Mouse (Mus musculus) G1E (cell line): Measurements from ENCODE around the gene Gusb. TPM values are rescaled to one million over a fixed set of nuclear protein-coding genes. Genes with fewer than 3 reads are reported as not detected.

Experiments
- ATAC-seq: 2 replicates; pipeline ENCODE4 v1.8.0; 2016; ENCODE audit warnings: mild to moderate bottlenecking; ENCODE audit not compliant: insufficient number of reproducible peaks, poor library complexity, low FRiP score, severe bottlenecking; ENCODE audit errors: extremely low read depth
- DNase-seq: peaks from one replicate; pipeline ENCODE4 v3.0.0; 2012; ENCODE audit warnings: low spot score
- H3K27me3 ChIP-seq: 2 replicates; pipeline ENCODE4 v1.6.1; 2012; ENCODE audit warnings: mild to moderate bottlenecking, low read length, inconsistent platforms; ENCODE audit not compliant: insufficient read depth
- H3K36me3 ChIP-seq: replicated peaks from 2 replicates; pipeline ENCODE3; 2012; ENCODE audit warnings: mild to moderate bottlenecking, inconsistent platforms
- H3K4me1 ChIP-seq: 2 replicates; pipeline ENCODE4 v1.6.1; 2012; ENCODE audit warnings: low read depth, low read length, inconsistent platforms, mixed read lengths; ENCODE audit not compliant: insufficient read depth
- H3K4me3 ChIP-seq: 2 replicates; pipeline ENCODE4 v1.5.1; 2012; ENCODE audit warnings: low read depth, mild to moderate bottlenecking, inconsistent platforms, low read length, moderate library complexity, mixed read lengths
- H3K9me3 ChIP-seq: replicated peaks from 2 replicates; pipeline ENCODE4 v1.6.1; 2012; ENCODE audit warnings: inconsistent platforms
- CTCF ChIP-seq: IDR thresholded peaks from 2 replicates; pipeline ENCODE4 v1.5.1; 2012; ENCODE audit warnings: low read depth, low read length, inconsistent platforms, mixed read lengths
- GATA1 ChIP-seq: IDR thresholded peaks from 2 replicates; pipeline ENCODE4 v1.6.1; 2012; ENCODE audit warnings: borderline replicate concordance, low read length, inconsistent platforms, mixed read lengths
- GATA2 ChIP-seq: IDR thresholded peaks from 2 replicates; pipeline ENCODE4 v1.6.1; 2012; ENCODE audit warnings: low read depth, low read length, inconsistent platforms, borderline replicate concordance
- POLR2AphosphoS5 ChIP-seq: IDR thresholded peaks from 2 replicates; pipeline ENCODE4 v1.6.1; 2012; ENCODE audit warnings: low read depth, low read length, inconsistent platforms; ENCODE audit not compliant: insufficient replicate concordance
- TAL1 ChIP-seq: conservative IDR thresholded peaks from 2 replicates; pipeline ENCODE4 v1.6.1; 2012; ENCODE audit warnings: low read depth, low read length, inconsistent platforms, mixed read lengths
- polyA plus RNA-seq: library from polyadenylated mRNA; stranded (reverse); fragments of >175 nt; gene quantifications from 2 replicates; pipeline ENCODE4 v1.2.3, GENCODE M21; 2012
- total RNA-seq, 2 experiments: library from RNA; stranded (forward) in 1 of 2; stranded (reverse) in 1 of 2; fragments of 200-1000 nt in 1 of 2; fragments of >200 nt in 1 of 2; fragmentation: Nextera tagmentation in 1 of 2; gene quantifications; 2 replicates each; pipeline ENCODE4 v1.2.3; 2014 to 2017

The Gusb gene
- total and polyA plus RNA-seq, 3 experiments: 19.5 to 74.6 (median 53.6) TPM

DNA sequence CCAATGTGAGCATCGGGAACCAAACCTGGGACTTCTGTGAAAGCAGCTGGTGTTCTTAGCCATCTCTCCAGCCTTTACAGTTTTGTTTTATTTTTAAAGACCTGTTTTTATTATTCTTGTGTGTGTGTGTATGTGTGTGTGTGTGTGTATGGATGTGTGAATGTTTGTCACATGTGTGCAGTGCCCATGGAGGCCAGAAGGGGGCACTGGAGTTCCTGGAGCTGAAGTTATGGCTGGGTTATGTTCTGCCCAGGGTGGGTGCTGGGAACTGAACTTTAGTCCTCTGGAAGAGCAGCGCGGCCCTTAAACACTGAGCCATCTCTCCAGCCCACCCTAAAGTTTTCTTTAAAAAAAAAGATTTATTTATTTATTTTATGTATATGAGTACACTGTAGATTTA, 12.3 kb upstream of the Gusb start:
- H3K9me3 ChIP-seq: peaks cover 11% of the 10 kb centered on the region
- peaks cover 9% of the 10 kb centered on the region for H3K4me1 ChIP-seq
- ATAC-seq: no peak
- H3K36me3 ChIP-seq: peaks cover 93% of the 10 kb centered on the region
- no peak for DNase-seq
- TF ChIP-seq CTCF (0 out of 2 replicates have a peak, but pooled peaks have one; percentile 15), GATA1 (no peak), TAL1 (no peak), GATA2 (no peak)
- H3K27me3 ChIP-seq: no peaks in the 10 kb centered on the region; the same call in 1 of the 2 replicates
- no peak overlapping the region for H3K4me3 ChIP-seq

DNA sequence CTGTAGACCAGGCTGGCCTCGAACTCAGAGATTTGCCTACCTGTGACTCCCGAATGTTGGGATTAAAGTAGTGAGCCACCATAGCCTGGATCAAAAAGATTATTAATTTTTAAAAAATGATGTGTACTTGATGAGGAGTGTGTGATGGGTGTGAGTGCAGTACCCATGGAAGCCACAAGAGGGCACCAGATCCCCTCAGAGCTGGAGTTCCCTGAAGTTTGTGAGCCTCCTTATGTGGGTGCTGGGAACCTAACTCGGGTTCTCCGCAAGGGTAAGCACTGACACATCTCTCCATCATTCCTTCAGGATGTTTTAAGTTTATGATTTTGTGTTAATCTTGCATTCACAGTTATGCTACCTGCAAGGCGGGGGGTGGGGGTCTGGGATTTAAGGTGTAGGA, 8.1 kb upstream of the Gusb start:
- H3K36me3 ChIP-seq: peaks cover 59% of the 10 kb centered on the region

DNA sequence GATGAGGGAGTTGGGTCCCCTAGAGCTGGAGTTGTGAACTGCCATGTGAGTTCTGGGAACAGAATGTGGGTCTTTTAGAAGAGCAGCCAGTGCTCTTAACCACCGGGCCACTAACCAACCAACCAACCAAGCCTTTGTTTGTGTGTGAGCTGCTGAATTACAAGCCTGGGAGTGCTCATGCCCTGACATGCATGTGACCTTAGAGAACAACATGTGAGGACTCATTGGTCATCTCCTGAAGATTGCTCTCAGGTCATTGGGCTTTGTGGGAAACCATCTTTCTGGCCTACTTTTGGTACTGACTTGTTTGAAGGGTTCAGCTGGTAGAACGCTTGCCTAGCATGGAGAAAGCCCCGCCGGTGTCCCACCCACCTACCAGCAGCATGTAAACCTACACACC, 6.9 kb upstream of the Gusb start:
- no peak overlapping the region for H3K4me3 ChIP-seq
- peaks cover 6% of the 10 kb centered on the region; the same call in 1 of the 2 replicates for H3K4me1 ChIP-seq
- ATAC-seq: no peak
- H3K27me3 ChIP-seq: no peaks in the 10 kb centered on the region
- DNase-seq: no peak
- H3K9me3 ChIP-seq: peaks cover 16% of the 10 kb centered on the region
- no peak for TF ChIP-seq CTCF
- no peak for TF ChIP-seq GATA2
- TF ChIP-seq GATA1: no peak
- no peak for TF ChIP-seq POLR2AphosphoS5
- TF ChIP-seq TAL1: no peak
- peaks cover 49% of the 10 kb centered on the region for H3K36me3 ChIP-seq

More for the DNA sequence above, 8.1 kb upstream of the Gusb start:
- H3K4me3 ChIP-seq: no peak overlapping the region
- peaks cover 6% of the 10 kb centered on the region; the same call in 1 of the 2 replicates for H3K4me1 ChIP-seq
- ATAC-seq: no peak
- H3K27me3 ChIP-seq: no peaks in the 10 kb centered on the region
- DNase-seq: no peak
- peak; percentile 49; the same call in 1 of the 2 replicates for TF ChIP-seq CTCF
- TF ChIP-seq POLR2AphosphoS5: no peak
- H3K9me3 ChIP-seq: peaks cover 11% of the 10 kb centered on the region

DNA sequence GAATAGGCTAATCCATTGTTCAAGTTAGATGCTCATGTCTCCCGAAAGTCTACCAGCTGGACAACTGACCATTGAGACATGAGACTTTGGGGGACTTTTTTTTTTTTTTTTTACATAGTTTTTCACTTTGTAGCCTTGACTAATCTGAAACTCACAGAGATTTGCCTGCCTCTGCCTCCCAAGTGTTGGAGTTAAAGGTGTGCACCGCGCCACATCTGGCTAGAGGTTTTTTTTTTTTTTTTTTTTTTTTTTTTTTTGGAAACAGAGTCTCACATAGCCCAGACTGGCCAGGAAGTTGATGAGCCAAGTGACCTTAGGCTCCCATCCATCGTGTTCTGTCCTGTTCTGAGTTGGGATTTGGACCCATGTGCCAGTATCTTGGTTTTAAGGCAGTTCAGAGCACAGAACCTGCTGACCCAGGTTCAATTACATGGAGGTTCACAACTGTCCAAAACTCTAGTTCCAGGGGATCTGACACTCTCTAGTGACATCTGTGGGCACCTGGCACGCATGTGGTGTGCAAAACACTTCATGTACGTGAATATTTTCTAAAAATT, 5.3 kb upstream of the Gusb start:
- H3K4me1 ChIP-seq: peaks cover 11% of the 10 kb centered on the region
- no peak for TF ChIP-seq GATA2
- no peak for TF ChIP-seq POLR2AphosphoS5
- no peak for TF ChIP-seq GATA1
- no peaks in the 10 kb centered on the region for H3K27me3 ChIP-seq
- no peak overlapping the region for H3K4me3 ChIP-seq
- DNase-seq: no peak
- H3K9me3 ChIP-seq: peaks cover 16% of the 10 kb centered on the region
- H3K36me3 ChIP-seq: peaks cover 32% of the 10 kb centered on the region
- ATAC-seq: no peak

DNA sequence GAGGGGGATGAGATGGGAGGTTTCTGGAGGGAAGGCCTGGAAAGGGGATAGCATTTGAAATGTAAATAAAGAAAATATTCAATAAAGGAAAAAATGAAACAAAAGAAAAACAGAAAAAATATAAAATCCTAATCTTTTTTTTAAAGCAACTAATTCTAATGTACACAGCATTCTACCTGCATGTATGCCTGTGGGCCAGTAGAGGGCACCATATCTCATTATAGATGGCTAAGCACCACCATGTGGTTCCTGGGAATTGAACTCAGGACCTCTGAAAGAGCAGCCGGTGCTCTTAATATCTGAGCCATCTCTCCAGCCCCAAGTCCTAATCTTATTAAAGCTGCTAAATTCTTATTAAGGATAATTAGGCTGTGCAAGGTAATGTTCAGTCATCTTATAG, 4.5 kb upstream of the Gusb start:
- ATAC-seq (no peak), DNase-seq (no peak)
- TF ChIP-seq GATA1: no peak
- TF ChIP-seq CTCF: 0 out of 2 replicates have a peak, but pooled peaks have one; percentile 28
- TF ChIP-seq TAL1: no peak
- TF ChIP-seq POLR2AphosphoS5: no peak
- TF ChIP-seq GATA2: no peak
- Histone ChIP-seq H3K4me1 (peaks cover 10% of the 10 kb centered on the region), H3K36me3 (peaks cover 24% of the 10 kb centered on the region), H3K4me3 (no peak overlapping the region), H3K27me3 (no peaks in the 10 kb centered on the region), H3K9me3 (peaks cover 16% of the 10 kb centered on the region)

DNA sequence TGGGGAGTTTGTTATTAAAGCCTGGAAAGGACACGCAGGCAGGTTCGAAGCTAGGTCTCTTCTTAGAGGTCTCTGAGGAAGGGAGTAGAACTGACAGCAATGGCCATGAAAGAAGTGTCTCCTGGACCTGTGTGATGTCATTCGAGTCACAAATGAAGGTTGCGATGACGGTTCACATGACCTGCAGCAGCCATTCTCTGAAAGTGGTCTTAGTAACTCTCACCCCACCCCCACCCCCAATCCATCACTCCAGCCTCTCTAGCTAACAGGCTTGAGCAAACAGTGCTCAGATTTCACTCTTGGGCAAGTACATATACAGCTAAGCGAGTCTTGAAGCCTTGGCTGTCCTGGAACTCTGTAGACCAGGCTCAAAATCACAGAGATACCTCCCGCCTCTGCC, 380 bp upstream of the Gusb start:
- H3K4me1 ChIP-seq: peaks cover 47% of the 10 kb centered on the region
- H3K36me3 ChIP-seq: peaks cover 34% of the 10 kb centered on the region
- DNase-seq: no peak
- no peaks in the 10 kb centered on the region for H3K27me3 ChIP-seq
- TF ChIP-seq TAL1: no peak
- no peak for TF ChIP-seq POLR2AphosphoS5
- no peak for TF ChIP-seq CTCF
- no peak for TF ChIP-seq GATA1
- TF ChIP-seq GATA2: no peak
- no peak for ATAC-seq
- H3K4me3 ChIP-seq: peak overlapping the region; percentile 81; the same call in 1 of the 2 replicates
- H3K9me3 ChIP-seq: peaks cover 5% of the 10 kb centered on the region
